Mouse (Mus musculus): Measurements from ENCODE around the gene Ugt1a2.
"Not testable (repeated sequence)": the region's sequence is repeated elsewhere in the genome, so short reads cannot be mapped to it uniquely, and the experiment has no call there.

Gene Ugt1a2

GRCm38 (mm10) chr1:88200456-88200855, at the start of gene Ugt1a2:
TSS of gene Ugt1a2 (plus strand) at chr1:88200601.
- in situ Hi-C loops (cut with MboI, MseI) = no loop called here

GRCm38 (mm10) chr1:88158430-88158829, 42.0 kb upstream of the Ugt1a2 start:
- in situ Hi-C loops (cut with MboI, MseI) = no loop called here

GRCm38 (mm10) chr1:88165711-88166110, 34.7 kb upstream of the Ugt1a2 start, which contains the start of gene Ugt1a5:
TSS of gene Ugt1a5 (plus strand) at chr1:88166012.
- in situ Hi-C loops (cut with MboI, MseI) = no loop called here

GRCm38 (mm10) chr1:88172190-88172589, 28.2 kb upstream of the Ugt1a2 start:
- in situ Hi-C loops (cut with MboI, MseI) = not testable (repeated sequence)

GRCm38 (mm10) chr1:88179657-88180056, 20.7 kb upstream of the Ugt1a2 start:
- in situ Hi-C loops (cut with MboI, MseI) = loop anchor here (10.0 to 25.0 kb wide), 2 partner anchors 1435 to 2008 kb away; no protein-coding TSS in a partner anchor

GRCm38 (mm10) chr1:88186325-88186935, 14.0 kb upstream of the Ugt1a2 start:
- in situ Hi-C loops (cut with MboI, MseI) = loop anchor here (10.0 to 25.0 kb wide), 2 partner anchors 1428 to 2001 kb away; no protein-coding TSS in a partner anchor

- in situ Hi-C loops (cut with MboI, MseI) = loop anchor here (5.0 to 25.0 kb wide), 2 partner anchors 460 to 1995 kb away; no protein-coding TSS in a partner anchor
Observed at GRCm38 (mm10) chr1:88192136-88192535, 8.3 kb upstream of the Ugt1a2 start.

GRCm38 (mm10) chr1:88195687-88196086, 4.7 kb upstream of the Ugt1a2 start:
- in situ Hi-C loops (cut with MboI, MseI) = loop anchor here (25.0 kb wide), 1 partner anchor 1992 kb away; no protein-coding TSS in a partner anchor

- in situ Hi-C loops (cut with MboI, MseI) = loop anchor here (25.0 kb wide), 1 partner anchor 1990 kb away; no protein-coding TSS in a partner anchor
Observed at GRCm38 (mm10) chr1:88197443-88197842, 3.0 kb upstream of the Ugt1a2 start.

GRCm38 (mm10) chr1:88199996-88200395, 405 bp upstream of the Ugt1a2 start:
- in situ Hi-C loops (cut with MboI, MseI) = loop anchor here (25.0 kb wide), 1 partner anchor 1987 kb away; no protein-coding TSS in a partner anchor

GRCm38 (mm10) chr1:88205294-88205922, 5.0 kb downstream of the Ugt1a2 start, which contains the start of gene Dnajb3:
TSS of gene Dnajb3 (minus strand) at chr1:88205782.
- in situ Hi-C loops (cut with MboI, MseI) = loop anchor here (5.0 kb wide), 1 partner anchor 378 kb away; no protein-coding TSS in a partner anchor

- in situ Hi-C loops (cut with MboI, MseI) = loop anchor here (5.0 kb wide), 1 partner anchor 380 kb away; no protein-coding TSS in a partner anchor
Observed at GRCm38 (mm10) chr1:88206843-88207479, 6.6 kb downstream of the Ugt1a2 start.

GRCm38 (mm10) chr1:88211812-88212211, 11.4 kb downstream of the Ugt1a2 start, which contains the start of gene Ugt1a1:
TSS of gene Ugt1a1 (plus strand) at chr1:88211959.
- in situ Hi-C loops (cut with MboI, MseI) = no loop called here

GRCm38 (mm10) chr1:88212341-88213045, 12.1 kb downstream of the Ugt1a2 start:
- in situ Hi-C loops (cut with MboI, MseI) = no loop called here

GRCm38 (mm10) chr1:88213061-88213460, 12.7 kb downstream of the Ugt1a2 start:
- in situ Hi-C loops (cut with MboI, MseI) = no loop called here

- in situ Hi-C loops (cut with MboI, MseI) = no loop called here
Observed at GRCm38 (mm10) chr1:88213766-88214461, 13.5 kb downstream of the Ugt1a2 start.

GRCm38 (mm10) chr1:88214462-88214952, 14.1 kb downstream of the Ugt1a2 start:
- in situ Hi-C loops (cut with MboI, MseI) = no loop called here

- in situ Hi-C loops (cut with MboI, MseI) = no loop called here
Observed at GRCm38 (mm10) chr1:88215466-88216380, 15.3 kb downstream of the Ugt1a2 start.

- in situ Hi-C loops (cut with MboI, MseI) = no loop called here
Observed at GRCm38 (mm10) chr1:88216551-88216950, 16.1 kb downstream of the Ugt1a2 start.

Data from T-helper 1 cell (primary cell).